In the genomic region with DNA sequence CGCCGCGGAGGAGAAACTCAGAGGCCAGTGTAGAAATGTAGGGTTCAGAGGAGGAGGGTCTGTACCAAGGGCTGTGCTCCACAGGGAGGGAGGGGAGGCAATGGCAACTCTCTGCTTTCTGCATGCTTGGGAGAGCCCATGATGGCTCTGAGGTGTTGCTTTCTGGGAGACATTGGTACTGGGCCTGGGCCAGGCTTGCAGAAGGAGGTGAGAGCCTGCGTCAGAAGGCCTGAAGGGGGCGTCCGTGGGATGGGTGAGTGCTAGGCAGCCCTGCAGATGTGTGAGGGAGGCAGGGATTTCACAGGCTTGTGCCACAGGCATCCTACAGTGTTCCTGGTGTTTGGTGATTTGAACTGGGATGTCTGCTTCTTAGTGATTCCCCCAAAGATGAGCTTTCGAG, we compare ENCODE assay signal across 9 mouse cellular contexts. TPM values are rescaled to one million over a fixed set of nuclear protein-coding genes. Genes with fewer than 3 reads are reported as not detected.
A peak's percentile ranks its signal among the peaks of the same experiment; 100 is the strongest.
DNase-seq lines count a peak whose midpoint lies in the region; ATAC-seq lines count a peak whose summit lies in the region.
"Had no signal": no experiment of that assay in that cellular context is flagged by ENCODE, and none has a peak within 500 bp of the region (broad histone marks: within the 10 kb centered on the region; RNA-seq: fewer than 3 reads in every experiment).

No protein-coding gene starts in this region.

- ATAC-seq in kidney, embryonic 14.5 days (ENCODE audit: low FRiP score, low TSS enrichment): 0 out of 2 replicates have a peak, but pooled peaks have one; percentile 17
- ATAC-seq in forebrain, embryonic 11.5 days (replicated peaks; ENCODE audit: low FRiP score): no peak

- H3K27me3 ChIP-seq in kidney, embryonic 14.5 days (ENCODE audit: control insufficient read depth, insufficient read depth, low read length): no peaks in the 10 kb centered on the region
- no peaks in the 10 kb centered on the region for H3K27me3 ChIP-seq in forebrain, embryonic 11.5 days (ENCODE audit: control insufficient read depth, insufficient read depth, low read length)
- H3K27me3 ChIP-seq: embryonic facial prominence, embryonic 15.5 days had no signal

- H3K9me3 ChIP-seq in kidney, embryonic 14.5 days (ENCODE audit: control insufficient read depth, low read length): no peaks in the 10 kb centered on the region
- H3K9me3 ChIP-seq in forebrain, embryonic 11.5 days (ENCODE audit: control insufficient read depth, low read length): no peaks in the 10 kb centered on the region
- H3K9me3 ChIP-seq: embryonic facial prominence, embryonic 15.5 days had no signal

- no peak overlapping the region for H3K4me3 ChIP-seq in kidney, embryonic 14.5 days (ENCODE audit: low read length)
- no peak overlapping the region for H3K4me3 ChIP-seq in forebrain, embryonic 11.5 days (ENCODE audit: low read depth, low read length)
- H3K4me3 ChIP-seq: embryonic facial prominence, embryonic 15.5 days had no signal

- peaks cover 17% of the 10 kb centered on the region for H3K4me1 ChIP-seq in kidney, embryonic 14.5 days (ENCODE audit: control insufficient read depth, insufficient read depth, low read length)
- peaks cover 3% of the 10 kb centered on the region; the same call in 1 of the 2 replicates for H3K4me1 ChIP-seq in forebrain, embryonic 11.5 days (replicated peaks; ENCODE audit: control insufficient read depth, insufficient read depth, low read length)

- 69% methylated on average over 7 of the region's 7 CpGs for WGBS in kidney, embryonic 14.5 days
- 58% methylated on average over 7 of the region's 7 CpGs for WGBS in forebrain, embryonic 11.5 days

- peak; percentile 61 to 62 for DNase-seq in cerebellum, adult 18-20 months
- no peak for DNase-seq in cerebellum, adult 11 months
- DNase-seq in kidney, postnatal 14 days: no peak
- DNase-seq in thymus, postnatal 4 days: peak; percentile 58
- DNase-seq in thymus, postnatal 10 days (ENCODE audit: low spot score in 2 of 2): no peak
- DNase-seq in testis, postnatal 10 days (ENCODE audit: low spot score): peak; percentile 81
- DNase-seq in forebrain, embryonic 11.5 days (ENCODE audit: low spot score): no peak

- H3K4me2 ChIP-seq in kidney, embryonic 14.5 days (replicated peaks; ENCODE audit: low read depth, low read length): no peak overlapping the region
- H3K4me2 ChIP-seq in forebrain, embryonic 11.5 days (ENCODE audit: low read depth, low read length, severe bottlenecking): no peak overlapping the region
- H3K4me2 ChIP-seq: embryonic facial prominence, embryonic 15.5 days had no signal

- no peak overlapping the region for H3K9ac ChIP-seq in kidney, embryonic 14.5 days (ENCODE audit: low read depth, low read length)
- H3K9ac ChIP-seq in forebrain, embryonic 11.5 days (ENCODE audit: low read length): no peak overlapping the region
- H3K9ac ChIP-seq: embryonic facial prominence, embryonic 15.5 days had no signal

- H3K27ac ChIP-seq in kidney, embryonic 14.5 days (ENCODE audit: low read depth, low read length): no peak overlapping the region
- H3K27ac ChIP-seq in forebrain, embryonic 11.5 days (ENCODE audit: low read depth, low read length): no peak overlapping the region

- H3K36me3 ChIP-seq in kidney, embryonic 14.5 days (ENCODE audit: control insufficient read depth, insufficient read depth, low read length): no peaks in the 10 kb centered on the region; the same call in 1 of the 2 replicates
- no peaks in the 10 kb centered on the region for H3K36me3 ChIP-seq in forebrain, embryonic 11.5 days (ENCODE audit: control insufficient read depth, insufficient read depth, low read length)
- H3K36me3 ChIP-seq: embryonic facial prominence, embryonic 15.5 days had no signal

RNA-seq across cellular contexts. Expression of a gene that starts 11.2 kb away (rescaled TPM):
- polyA plus RNA-seq in kidney, embryonic 14.5 days (2014; fragmentation: Nextera tagmentation; extraction: Ambion mirVana): 59.9 and 87.9 TPM in 2 replicates
- 102 and 104 TPM in 2 replicates for polyA plus RNA-seq in forebrain, embryonic 11.5 days (2014; fragmentation: Nextera tagmentation; extraction: Ambion mirVana)

Comparison
In these comparisons a context has a peak if more than half of its experiments do, and no peak if none do; other contexts are left out.
1. DNase-seq: peak in cerebellum, adult 18-20 months (2 of 2), thymus, postnatal 4 days (single experiment) and testis, postnatal 10 days (single experiment); none in cerebellum, adult 11 months (single experiment), kidney, postnatal 14 days (single experiment), thymus, postnatal 10 days (0 of 2) and forebrain, embryonic 11.5 days (single experiment).